Mouse (Mus musculus): ENCODE measurements around the gene Olfr625-ps1. TPM values are rescaled to one million over a fixed set of nuclear protein-coding genes. Genes with fewer than 3 reads are reported as not detected.

Olfr625-ps1 gene
- total and polyA plus RNA-seq, 3 experiments = not detected

GRCm38 (mm10) chr7:103642602-103643001 lies 39.9 kb upstream of the Olfr625-ps1 start, which contains the start of gene Olfr622:
Olfr622 (minus strand) TSS chr7:103642702.
- Histone ChIP-seq H3K36me3 (ENCODE audit: control insufficient read depth in 1 of 2, insufficient read depth in 2 of 2, low read length in 2 of 2) (no peaks in the 10 kb centered on the region), H3K4me1 (ENCODE audit: control insufficient read depth in 1 of 2, insufficient read depth in 2 of 2, low read length in 2 of 2) (no peaks in the 10 kb centered on the region), H3K4me3 (ENCODE audit: control insufficient read depth in 1 of 2, insufficient read depth in 1 of 2, low read depth in 2 of 2, low read length in 2 of 2) (no peak within 1 kb of the TSS), H3K27ac (ENCODE audit: control insufficient read depth, low read depth, low read length) (no peak within 1 kb of the TSS), H3K9ac (ENCODE audit: control insufficient read depth, low read depth, low read length, poor library complexity, severe bottlenecking) (no peak within 1 kb of the TSS), H3K27me3 (ENCODE audit: control insufficient read depth in 1 of 2, insufficient read depth in 2 of 2, low read length in 2 of 2) (no peaks in the 10 kb centered on the region), H3K79me2 (ENCODE audit: control insufficient read depth, insufficient read depth, low read length, poor library complexity) (no peaks in the 10 kb centered on the region), H3K9me3 (replicated peaks; ENCODE audit: insufficient read depth, low read length) (no peaks in the 10 kb centered on the region)
- TF ChIP-seq NELFE (IDR thresholded peaks at IDR 0.05; ENCODE audit: low read depth, low read length) (no peak), CHD1 (IDR thresholded peaks at IDR 0.05; ENCODE audit: low read depth, low read length) (no peak), ETS1 (IDR thresholded peaks at IDR 0.05; ENCODE audit: low read depth, low read length) (no peak), SIN3A (IDR thresholded peaks at IDR 0.05; ENCODE audit: low read length) (no peak), ZNF384 (IDR thresholded peaks at IDR 0.05; ENCODE audit: low read depth, low read length) (no peak), ZC3H11A (IDR thresholded peaks at IDR 0.05; ENCODE audit: low read depth, low read length) (no peak), CTCF (IDR thresholded peaks at IDR 0.05 in 2 of 3, conservative IDR thresholded peaks at IDR 0.05 in 1 of 3; ENCODE audit: control insufficient read depth in 1 of 3, insufficient read depth in 1 of 3, low read depth in 2 of 3, low read length in 3 of 3, poor library complexity in 1 of 3, severe bottlenecking in 1 of 3) (no peak), TBP (IDR thresholded peaks at IDR 0.05; ENCODE audit: low read depth, low read length) (no peak), GATA1 (IDR thresholded peaks at IDR 0.05; ENCODE audit: low read depth, low read length) (no peak), TCF12 (IDR thresholded peaks at IDR 0.05; ENCODE audit: low read depth, low read length) (no peak), USF1 (IDR thresholded peaks at IDR 0.05; ENCODE audit: low read depth, low read length) (no peak), MXI1 (IDR thresholded peaks at IDR 0.05; ENCODE audit: low read depth, low read length) (no peak), BHLHE40 (IDR thresholded peaks at IDR 0.05; ENCODE audit: borderline replicate concordance, low read depth, low read length) (no peak), POLR2AphosphoS2 (IDR thresholded peaks at IDR 0.05; ENCODE audit: low read length) (no peak), HCFC1 (IDR thresholded peaks at IDR 0.05; ENCODE audit: low read depth, low read length) (no peak), MAFK (IDR thresholded peaks at IDR 0.05; ENCODE audit: borderline replicate concordance, low read depth, low read length) (no peak), ZKSCAN1 (IDR thresholded peaks at IDR 0.05; ENCODE audit: low read depth, low read length) (no peak), EP300 (IDR thresholded peaks at IDR 0.05; ENCODE audit: low read depth in 1 of 2, low read length in 2 of 2) (no peak), MYC (IDR thresholded peaks at IDR 0.05; ENCODE audit: low read depth, low read length) (no peak)
- no peak for DNase-seq (ENCODE audit: low read depth, low spot score)

GRCm38 (mm10) chr7:103644070-103644469 lies 38.5 kb upstream of the Olfr625-ps1 start:
- Histone ChIP-seq H3K9me3 (replicated peaks; ENCODE audit: insufficient read depth, low read length) (no peaks in the 10 kb centered on the region), H3K36me3 (ENCODE audit: control insufficient read depth in 1 of 2, insufficient read depth in 2 of 2, low read length in 2 of 2) (no peaks in the 10 kb centered on the region), H3K27ac (ENCODE audit: control insufficient read depth, low read depth, low read length) (no peak overlapping the region), H3K27me3 (ENCODE audit: control insufficient read depth in 1 of 2, insufficient read depth in 2 of 2, low read length in 2 of 2) (no peaks in the 10 kb centered on the region), H3K9ac (ENCODE audit: control insufficient read depth, low read depth, low read length, poor library complexity, severe bottlenecking) (no peak overlapping the region), H3K4me3 (ENCODE audit: control insufficient read depth in 1 of 2, insufficient read depth in 1 of 2, low read depth in 2 of 2, low read length in 2 of 2) (no peak overlapping the region), H3K4me1 (ENCODE audit: control insufficient read depth in 1 of 2, insufficient read depth in 2 of 2, low read length in 2 of 2) (no peaks in the 10 kb centered on the region), H3K79me2 (ENCODE audit: control insufficient read depth, insufficient read depth, low read length, poor library complexity) (no peaks in the 10 kb centered on the region)
- TF ChIP-seq MAX (IDR thresholded peaks at IDR 0.05; ENCODE audit: low read length) = no peak
- TF ChIP-seq MYB (IDR thresholded peaks at IDR 0.05; ENCODE audit: low read depth, low read length) = no peak
- no peak for TF ChIP-seq MEF2A (IDR thresholded peaks at IDR 0.05; ENCODE audit: extremely low read depth, insufficient replicate concordance, low read depth, low read length, poor library complexity, severe bottlenecking)
- no peak for TF ChIP-seq NRF1 (IDR thresholded peaks at IDR 0.05; ENCODE audit: insufficient read depth, low read depth, low read length, poor library complexity, severe bottlenecking)
- TF ChIP-seq TAL1 (IDR thresholded peaks at IDR 0.05; ENCODE audit: low read length) = no peak
- TF ChIP-seq ELF1 (IDR thresholded peaks at IDR 0.05; ENCODE audit: low read depth, low read length) = no peak
- TF ChIP-seq MAZ (IDR thresholded peaks at IDR 0.05; ENCODE audit: low read depth, low read length) = no peak
- no peak for TF ChIP-seq TBP (IDR thresholded peaks at IDR 0.05; ENCODE audit: low read depth, low read length)
- TF ChIP-seq POLR2AphosphoS5 (IDR thresholded peaks at IDR 0.05; ENCODE audit: borderline replicate concordance, low read depth, low read length) = no peak
- no peak for TF ChIP-seq SMC3 (IDR thresholded peaks at IDR 0.05; ENCODE audit: low read depth, low read length)
- TF ChIP-seq USF2 (IDR thresholded peaks at IDR 0.05; ENCODE audit: borderline replicate concordance in 1 of 2, insufficient read depth in 1 of 2, low read depth in 1 of 2, low read length in 2 of 2) = no peak
- no peak for TF ChIP-seq CHD2 (IDR thresholded peaks at IDR 0.05; ENCODE audit: low read length)
- TF ChIP-seq SIN3A (IDR thresholded peaks at IDR 0.05; ENCODE audit: low read length) = no peak
- no peak for TF ChIP-seq ZC3H11A (IDR thresholded peaks at IDR 0.05; ENCODE audit: low read depth, low read length)
- TF ChIP-seq MXI1 (IDR thresholded peaks at IDR 0.05; ENCODE audit: low read depth, low read length) = no peak
- no peak for DNase-seq (ENCODE audit: low read depth, low spot score)
